Mouse (Mus musculus): Measurements from ENCODE around the gene Zfand3.

- TF ChIP-seq CTCF (IDR thresholded peaks at IDR 0.05; ENCODE audit: borderline replicate concordance, insufficient read depth, low read length) (no peak), POLR2A (IDR thresholded peaks at IDR 0.05; ENCODE audit: low read depth, low read length) (no peak)
Measured at GRCm38 (mm10) chr17:30193615-30194014, 189.1 kb downstream of the Zfand3 start.
